Mouse (Mus musculus) stomach, embryonic 14.5 days (tissue): ENCODE data around the gene Erh. TPM values are rescaled to one million over a fixed set of nuclear protein-coding genes. Genes with fewer than 3 reads are reported as not detected.

Experiments used
- ATAC-seq: fragments of 200-750 bp; cut with Nextera tagmentation; 2 replicates; pipeline ENCODE4 v1.8.0; 2017; ENCODE audit warnings: low read depth, moderate TSS enrichment; ENCODE audit not compliant: insufficient number of reproducible peaks, insufficient read depth, low FRiP score
- H3K27ac ChIP-seq: fragments of 300-500 bp; sonication (generic); 2 replicates; pipeline ENCODE4 v1.5.1; 2014; ENCODE audit warnings: mild to moderate bottlenecking, low read length, moderate library complexity, mixed read lengths
- H3K27me3 ChIP-seq: fragments of 300-500 bp; sonication (generic); 2 replicates; pipeline ENCODE4 v1.6.1; 2014; ENCODE audit warnings: low read length, control low read depth, mixed read lengths; ENCODE audit not compliant: control insufficient read depth, insufficient read depth
- H3K36me3 ChIP-seq: fragments of 300-500 bp; sonication (generic); 2 replicates; pipeline ENCODE4 v1.6.1; 2014; ENCODE audit warnings: mild to moderate bottlenecking, control low read depth, low read length, moderate library complexity, mixed read lengths; ENCODE audit not compliant: control insufficient read depth, insufficient read depth
- H3K4me1 ChIP-seq: fragments of 300-500 bp; sonication (generic); 2 replicates; pipeline ENCODE4 v1.6.1; 2014; ENCODE audit warnings: low read length, control low read depth, mixed read lengths; ENCODE audit not compliant: control insufficient read depth, insufficient read depth
- H3K4me2 ChIP-seq: fragments of 300-500 bp; sonication (generic); replicated peaks from 2 replicates; pipeline ENCODE4 v1.6.1; 2014; ENCODE audit warnings: low read depth, low read length, control low read depth
- H3K4me3 ChIP-seq: fragments of 300-500 bp; sonication (generic); 2 replicates; pipeline ENCODE4 v1.5.1; 2014; ENCODE audit warnings: low read depth, low read length, control low read depth
- H3K9ac ChIP-seq: fragments of 300-500 bp; sonication (generic); replicated peaks from 2 replicates; pipeline ENCODE4 v1.6.1; 2014; ENCODE audit warnings: low read depth, mild to moderate bottlenecking, control low read depth, low read length, moderate library complexity, mixed read lengths
- H3K9me3 ChIP-seq: fragments of 300-500 bp; sonication (generic); 2 replicates; pipeline ENCODE4 v1.6.1; 2016; ENCODE audit warnings: low read depth, low read length, control low read depth; ENCODE audit not compliant: control insufficient read depth
- WGBS: fragments of 180-500 bp; shearing (Covaris S2); extraction: QIAGEN DNeasy Blood & Tissue Kit; methylation state at CpG from one replicate; pipeline ENCODE4 v1.1.7; 2014; 5-methylcytosine and 5-hydroxymethylcytosine counted together
- polyA plus RNA-seq: library from polyadenylated mRNA; unstranded; fragments of >200 nt; fragmentation: Nextera tagmentation; extraction: Ambion mirVana; gene quantifications from 2 replicates; pipeline ENCODE4 v1.2.1, GENCODE M21; 2014

Erh gene
- polyA plus RNA-seq, 1 experiment from 2014 or later, result 271 TPM

DNA sequence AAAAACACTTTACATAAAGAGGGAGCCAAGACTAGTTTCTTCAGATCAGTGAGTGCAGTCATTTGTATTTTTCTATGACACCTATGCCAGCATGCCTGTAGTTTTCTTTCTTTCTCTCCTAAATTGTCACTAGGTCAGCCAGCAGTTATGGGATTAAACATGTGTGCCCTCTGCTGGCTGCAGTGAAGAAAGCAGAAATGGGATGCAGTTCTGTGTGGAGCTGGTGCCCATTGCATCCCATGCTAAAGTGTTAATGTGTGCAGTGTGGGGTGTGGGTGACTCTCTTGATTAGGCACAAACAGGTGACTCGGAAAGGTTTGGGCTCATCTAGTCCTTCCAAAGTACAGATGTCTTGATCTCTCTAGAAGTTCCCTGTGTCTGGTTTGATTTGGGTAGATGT, 37.2 kb upstream of the Erh start:
- Histone ChIP-seq H3K27ac (no peak overlapping the region), H3K9me3 (no peaks in the 10 kb centered on the region), H3K36me3 (peaks cover 3% of the 10 kb centered on the region; the same call in 1 of the 2 replicates), H3K9ac (no peak overlapping the region), H3K4me1 (no peaks in the 10 kb centered on the region), H3K4me3 (no peak overlapping the region), H3K4me2 (no peak overlapping the region), H3K27me3 (no peaks in the 10 kb centered on the region)
- ATAC-seq, result no peak
- WGBS, result 76% methylated on average over 1 of the region's 1 CpGs

DNA sequence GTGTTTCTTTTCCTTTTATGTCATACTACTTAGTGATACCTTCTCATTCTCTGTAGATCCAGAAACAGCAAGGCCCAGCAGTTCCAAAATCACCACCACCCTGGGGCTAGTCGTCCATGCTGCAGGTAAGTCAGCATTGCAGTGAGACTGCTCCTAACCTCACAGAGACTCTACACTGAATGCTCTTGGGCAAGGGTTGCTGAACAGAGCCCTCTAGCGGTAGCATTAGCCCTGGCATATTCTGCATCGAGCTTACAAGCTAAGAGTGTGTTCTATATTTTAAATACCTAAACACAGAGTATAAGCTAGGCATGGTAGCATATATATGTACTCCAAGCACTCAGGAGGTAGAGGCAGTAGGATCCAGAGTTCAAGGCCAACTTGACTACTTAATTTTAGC, 29.0 kb upstream of the Erh start:
- Histone ChIP-seq H3K9ac (no peak overlapping the region), H3K27ac (no peak overlapping the region), H3K4me1 (no peaks in the 10 kb centered on the region), H3K4me3 (no peak overlapping the region), H3K27me3 (no peaks in the 10 kb centered on the region), H3K4me2 (no peak overlapping the region), H3K36me3 (peaks cover 33% of the 10 kb centered on the region), H3K9me3 (no peaks in the 10 kb centered on the region)
- ATAC-seq, result no peak
- whole genome bisulfite sequencing, result 12% methylated on average over 3 of the region's 3 CpGs

DNA sequence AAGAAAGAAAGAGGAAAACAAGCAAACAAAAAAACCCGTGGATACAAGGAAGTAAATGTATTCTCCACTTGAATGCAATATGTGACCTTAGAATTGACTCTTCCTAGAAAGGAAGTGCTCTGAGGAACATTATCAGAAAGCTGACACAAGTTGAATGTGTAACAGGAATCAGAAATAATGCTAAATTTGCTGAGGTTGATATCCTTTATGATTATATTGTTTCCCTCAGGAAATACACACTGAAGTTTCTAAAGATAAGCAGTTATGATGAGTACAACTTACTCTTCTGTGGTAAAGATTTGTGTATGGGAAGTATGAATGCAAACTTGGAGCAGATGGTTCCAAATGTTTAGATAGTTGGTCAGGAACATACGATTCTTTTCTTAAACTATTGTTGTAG, 24.2 kb upstream of the Erh start:
- Histone ChIP-seq H3K36me3 (peaks cover 34% of the 10 kb centered on the region; the same call in 1 of the 2 replicates), H3K27me3 (no peaks in the 10 kb centered on the region), H3K4me1 (no peaks in the 10 kb centered on the region), H3K9me3 (no peaks in the 10 kb centered on the region), H3K27ac (no peak overlapping the region), H3K9ac (no peak overlapping the region), H3K4me2 (no peak overlapping the region), H3K4me3 (no peak overlapping the region)
- WGBS, result 81% methylated on average over 2 of the region's 2 CpGs
- no peak for ATAC-seq

DNA sequence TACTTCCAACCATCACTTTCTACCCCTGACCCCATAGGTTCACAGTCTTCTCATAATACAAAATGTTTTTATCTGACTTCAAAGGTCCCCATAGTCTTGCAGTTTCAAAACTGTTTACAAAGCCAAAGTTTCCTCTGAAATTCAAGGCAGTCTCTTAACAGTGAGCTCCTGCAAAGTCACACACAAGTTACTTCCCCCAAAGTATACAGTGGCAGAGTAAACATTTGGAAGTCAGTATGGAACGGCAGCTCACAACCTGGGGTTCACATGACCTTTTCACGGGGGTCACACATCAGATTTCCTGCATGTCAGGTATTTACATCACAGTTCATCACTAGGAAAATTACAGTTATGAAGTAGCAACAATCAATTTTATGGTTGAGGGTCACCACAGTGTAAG, 19.8 kb upstream of the Erh start:
- WGBS, result 48% methylated on average over 2 of the region's 2 CpGs
- Histone ChIP-seq H3K4me2 (no peak overlapping the region), H3K9ac (no peak overlapping the region), H3K4me1 (no peaks in the 10 kb centered on the region), H3K9me3 (no peaks in the 10 kb centered on the region), H3K27me3 (no peaks in the 10 kb centered on the region), H3K27ac (no peak overlapping the region), H3K36me3 (peaks cover 27% of the 10 kb centered on the region), H3K4me3 (no peak overlapping the region)
- ATAC-seq, result no peak

DNA sequence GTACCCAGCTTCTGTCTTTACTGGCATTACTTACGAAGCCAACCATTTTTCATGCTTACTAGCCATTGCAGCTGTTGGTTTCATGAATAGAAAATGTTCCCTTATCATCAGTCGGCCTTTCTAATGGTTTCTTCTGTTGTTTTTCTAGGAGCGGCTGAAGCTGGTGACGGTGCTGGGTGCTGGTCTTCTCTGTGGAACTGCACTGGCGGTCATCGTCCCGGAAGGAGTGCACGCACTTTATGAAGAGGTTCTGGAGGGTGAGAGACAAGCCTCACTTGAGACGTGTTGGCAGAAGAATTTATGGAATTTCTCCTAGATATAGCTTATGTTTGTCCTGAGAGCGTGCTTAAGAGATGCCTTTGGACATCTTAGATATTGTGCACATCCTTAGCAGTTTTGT, 18.2 kb upstream of the Erh start:
- Histone ChIP-seq H3K27ac (no peak overlapping the region), H3K36me3 (peaks cover 15% of the 10 kb centered on the region), H3K9me3 (no peaks in the 10 kb centered on the region), H3K4me3 (no peak overlapping the region), H3K4me2 (no peak overlapping the region), H3K27me3 (no peaks in the 10 kb centered on the region), H3K4me1 (no peaks in the 10 kb centered on the region), H3K9ac (no peak overlapping the region)
- no peak for ATAC-seq
- WGBS, result 79% methylated on average over 10 of the region's 10 CpGs

DNA sequence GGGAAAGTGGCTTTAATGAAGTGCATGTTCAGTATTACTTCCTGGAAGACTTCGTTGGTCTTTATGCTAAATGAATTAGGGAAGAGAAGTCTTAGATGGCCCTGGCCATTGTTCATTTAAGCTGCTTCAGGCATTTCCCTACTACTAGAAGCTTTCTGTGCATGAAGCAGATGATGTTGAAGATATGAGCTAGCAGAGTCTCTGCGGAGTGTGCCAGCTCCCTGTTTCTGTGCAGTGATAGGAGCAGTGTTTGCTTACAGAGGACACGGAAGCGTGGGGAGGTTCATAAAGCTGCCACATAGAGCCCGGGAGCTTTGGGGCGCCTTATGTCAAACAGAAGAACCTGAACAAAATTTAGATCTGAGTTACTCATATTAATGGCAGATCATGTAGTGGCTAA, 14.5 kb upstream of the Erh start:
- WGBS, result 76% methylated on average over 6 of the region's 6 CpGs
- H3K4me1 ChIP-seq, result no peaks in the 10 kb centered on the region
- H3K9ac ChIP-seq, result no peak overlapping the region
- no peaks in the 10 kb centered on the region for H3K27me3 ChIP-seq
- H3K4me2 ChIP-seq, result no peak overlapping the region
- ATAC-seq, result no peak
- H3K4me3 ChIP-seq, result no peak overlapping the region
- H3K36me3 ChIP-seq, result peaks cover 4% of the 10 kb centered on the region
- H3K27ac ChIP-seq, result no peak overlapping the region
- H3K9me3 ChIP-seq, result no peaks in the 10 kb centered on the region

DNA sequence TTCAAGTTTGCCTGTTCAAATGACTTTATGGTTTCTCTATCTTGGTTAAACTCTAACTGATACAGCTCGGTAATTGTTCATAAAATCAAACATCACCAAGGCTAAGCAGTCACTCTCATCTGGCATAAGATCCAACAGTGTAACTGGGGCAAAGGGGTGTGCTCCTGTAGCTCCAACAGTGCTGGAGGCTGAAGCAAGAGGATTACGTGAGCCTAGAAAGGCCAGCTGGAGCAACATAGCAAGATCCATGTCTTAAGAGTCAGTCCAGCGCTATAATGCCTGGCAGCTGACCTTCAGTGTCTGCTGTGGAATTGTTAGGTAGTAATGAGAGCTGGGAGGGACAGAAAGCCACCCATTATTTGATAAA, 10.5 kb upstream of the Erh start:
- no peaks in the 10 kb centered on the region for H3K4me1 ChIP-seq
- no peaks in the 10 kb centered on the region for H3K36me3 ChIP-seq
- ATAC-seq, result no peak
- no peak overlapping the region for H3K4me2 ChIP-seq
- H3K9ac ChIP-seq, result no peak overlapping the region
- no peaks in the 10 kb centered on the region for H3K27me3 ChIP-seq
- no peak overlapping the region for H3K4me3 ChIP-seq
- no peaks in the 10 kb centered on the region for H3K9me3 ChIP-seq
- WGBS, result 86% methylated on average over 3 of the region's 3 CpGs
- H3K27ac ChIP-seq, result no peak overlapping the region

DNA sequence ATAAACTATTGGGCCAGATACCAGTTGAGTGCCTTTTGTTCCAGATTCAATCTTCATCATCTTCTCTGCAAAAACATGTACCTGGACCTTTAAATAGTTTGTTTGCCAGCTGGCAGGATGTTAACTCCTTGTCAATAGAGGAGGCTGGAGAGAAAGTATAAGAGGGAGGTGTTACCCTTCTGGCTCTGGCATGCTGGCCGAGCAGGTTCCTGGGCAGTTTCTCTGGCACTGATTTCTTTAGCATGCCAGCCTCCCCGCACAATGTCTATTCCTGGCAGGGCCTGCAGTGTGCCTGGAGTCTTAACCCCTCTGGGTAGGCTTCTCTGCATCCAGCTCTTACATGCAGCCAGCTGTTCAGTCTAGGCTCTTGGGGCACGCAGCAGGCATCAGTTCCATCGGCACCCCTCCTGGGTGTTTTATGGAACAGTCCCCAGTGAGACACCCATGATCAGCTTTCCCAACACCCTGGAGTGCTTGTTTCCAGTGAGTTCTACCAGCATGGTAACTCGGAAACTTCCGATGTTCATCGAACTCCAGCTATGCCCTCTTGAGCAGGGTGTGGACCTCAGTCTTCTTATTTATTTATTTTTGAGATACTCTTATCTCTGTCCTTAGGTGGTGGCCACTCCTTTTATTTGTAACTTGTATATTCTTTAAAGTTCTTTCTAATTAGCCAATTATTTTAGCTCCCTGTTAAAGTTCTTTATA, 10.0 kb upstream of the Erh start:
- ATAC-seq, result no peak
- H3K27ac ChIP-seq, result no peak overlapping the region
- no peak overlapping the region for H3K9ac ChIP-seq

DNA sequence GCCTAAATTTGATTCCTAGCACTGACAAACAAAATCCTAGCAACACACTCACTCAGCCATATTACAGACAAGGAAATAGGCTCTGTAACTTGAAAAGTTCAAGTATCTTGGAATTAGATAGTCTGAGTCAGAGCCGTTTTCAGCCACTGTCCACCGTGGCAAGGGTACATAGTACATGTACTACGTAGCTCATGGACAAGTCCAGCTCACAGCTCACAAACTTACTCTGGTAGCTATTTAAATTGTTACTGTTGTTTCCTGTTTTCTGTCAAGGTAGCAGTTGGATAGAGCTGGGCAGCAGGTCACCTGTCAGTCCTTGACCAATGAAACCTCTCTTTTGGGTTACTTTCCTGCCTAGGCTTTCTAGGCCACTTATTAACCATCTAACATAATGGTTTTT, 2.2 kb upstream of the Erh start:
- Histone ChIP-seq H3K27me3 (no peaks in the 10 kb centered on the region), H3K4me3 (peak overlapping the region; percentile 95; the same call in 1 of the 2 replicates), H3K9ac (no peak overlapping the region)

More for the DNA sequence above, 10.0 kb upstream of the Erh start:
- Histone ChIP-seq H3K36me3 (no peaks in the 10 kb centered on the region; the same call in 1 of the 2 replicates), H3K4me3 (no peak overlapping the region), H3K4me1 (no peaks in the 10 kb centered on the region), H3K9me3 (no peaks in the 10 kb centered on the region), H3K4me2 (no peak overlapping the region), H3K27me3 (no peaks in the 10 kb centered on the region)
- 76% methylated on average over 7 of the region's 7 CpGs for WGBS

More for the DNA sequence above, 2.2 kb upstream of the Erh start:
- no peaks in the 10 kb centered on the region; the same call in 1 of the 2 replicates for H3K36me3 ChIP-seq
- no peaks in the 10 kb centered on the region for H3K9me3 ChIP-seq
- H3K4me1 ChIP-seq, result peaks cover 21% of the 10 kb centered on the region
- H3K27ac ChIP-seq, result no peak overlapping the region
- H3K4me2 ChIP-seq, result peak overlapping the region; percentile 93; the same call in 1 of the 2 replicates
- no peak for ATAC-seq
- WGBS, result 92% methylated on average over 3 of the region's 3 CpGs
